Mouse (Mus musculus) heart, embryonic 14.5 days (tissue): ENCODE data around the gene Klhdc3. TPM values are rescaled to one million over a fixed set of nuclear protein-coding genes. Genes with fewer than 3 reads are reported as not detected.
A peak's percentile ranks its signal among the peaks of the same experiment; 100 is the strongest.

ENCODE experiments used
- ATAC-seq: fragments of 200-750 bp; cut with Nextera tagmentation; 2 replicates; pipeline ENCODE4 v1.8.0; 2017; ENCODE audit warnings: low read depth, moderate TSS enrichment; ENCODE audit not compliant: insufficient number of reproducible peaks, insufficient read depth, low FRiP score
- H3K27ac ChIP-seq, 2 experiments: fragments of 200-500 bp in 1 of 2; fragments of 300-500 bp in 1 of 2; sonication (generic) in 1 of 2; replicated peaks in 1 of 2; 2 replicates each; pipeline ENCODE4 v1.5.1; 2012 to 2014; ENCODE audit warnings: low read depth in 2 of 2, low read length in 2 of 2, control low read depth in 1 of 2, mild to moderate bottlenecking in 1 of 2, mixed read lengths in 1 of 2; ENCODE audit not compliant: control insufficient read depth in 1 of 2, insufficient read depth in 1 of 2
- H3K27me3 ChIP-seq: fragments of 300-500 bp; sonication (generic); 2 replicates; pipeline ENCODE4 v1.6.1; 2014; ENCODE audit warnings: mild to moderate bottlenecking, low read length, control low read depth; ENCODE audit not compliant: control insufficient read depth, insufficient read depth
- H3K36me3 ChIP-seq: fragments of 300-500 bp; sonication (generic); 2 replicates; pipeline ENCODE4 v1.6.1; 2014; ENCODE audit warnings: mild to moderate bottlenecking, control low read depth, low read length, mixed read lengths; ENCODE audit not compliant: control insufficient read depth, insufficient read depth
- H3K4me1 ChIP-seq, 2 experiments: fragments of 200-500 bp in 1 of 2; fragments of 300-500 bp in 1 of 2; sonication (generic) in 1 of 2; 2 replicates each; pipeline ENCODE4 v1.6.1; 2012 to 2014; ENCODE audit warnings: low read length in 2 of 2, control low read depth in 1 of 2, mixed read lengths in 1 of 2; ENCODE audit not compliant: control insufficient read depth in 2 of 2, insufficient read depth in 2 of 2
- H3K4me2 ChIP-seq: fragments of 300-500 bp; sonication (generic); 2 replicates; pipeline ENCODE4 v1.6.1; 2014; ENCODE audit warnings: mild to moderate bottlenecking, low read length
- H3K4me3 ChIP-seq, 2 experiments: fragments of 200-500 bp in 1 of 2; fragments of 300-500 bp in 1 of 2; sonication (generic) in 1 of 2; 2 replicates each; pipeline ENCODE4 v1.5.1; 2012 to 2014; ENCODE audit warnings: low read length in 2 of 2, mild to moderate bottlenecking in 2 of 2, control low read depth in 1 of 2, low read depth in 1 of 2, moderate library complexity in 1 of 2; ENCODE audit not compliant: control insufficient read depth in 1 of 2, insufficient read depth in 1 of 2
- H3K9ac ChIP-seq: fragments of 300-500 bp; sonication (generic); 2 replicates; pipeline ENCODE4 v1.6.1; 2014; ENCODE audit warnings: mild to moderate bottlenecking, low read length
- H3K9me3 ChIP-seq: fragments of 300-500 bp; sonication (generic); 2 replicates; pipeline ENCODE4 v1.6.1; 2016; ENCODE audit warnings: low read length, control low read depth; ENCODE audit not compliant: control insufficient read depth
- WGBS: fragments of 180-500 bp; shearing (Covaris S2); extraction: QIAGEN DNeasy Blood & Tissue Kit; methylation state at CpG from one replicate; pipeline ENCODE4 v1.1.7; 2014; 5-methylcytosine and 5-hydroxymethylcytosine counted together
- polyA plus RNA-seq: library from polyadenylated mRNA; unstranded; fragments of >200 nt; fragmentation: Nextera tagmentation; extraction: Ambion mirVana; gene quantifications from 2 replicates; pipeline ENCODE4 v1.2.1, GENCODE M21; 2014

Gene Klhdc3
- polyA plus RNA-seq, 1 experiment from 2014 or later: 145 TPM

GRCm38 (mm10) chr17:46644916-46645475, 35.7 kb downstream of the Klhdc3 start:
- Histone ChIP-seq H3K4me1 (peaks cover 6 to 29% of the 10 kb centered on the region in 2 experiments; a peak in 3 of 4 replicates), H3K36me3 (peaks cover 57% of the 10 kb centered on the region), H3K27me3 (no peaks in the 10 kb centered on the region), H3K4me3 (peak overlapping the region; percentile 90), H3K9me3 (no peaks in the 10 kb centered on the region), H3K4me2 (peak overlapping the region; percentile 76), H3K27ac (peak overlapping the region; percentile 78), H3K9ac (peak overlapping the region; percentile 90)
- 8% methylated on average over 11 of the region's 11 CpGs for WGBS
- ATAC-seq: no peak

DNA sequence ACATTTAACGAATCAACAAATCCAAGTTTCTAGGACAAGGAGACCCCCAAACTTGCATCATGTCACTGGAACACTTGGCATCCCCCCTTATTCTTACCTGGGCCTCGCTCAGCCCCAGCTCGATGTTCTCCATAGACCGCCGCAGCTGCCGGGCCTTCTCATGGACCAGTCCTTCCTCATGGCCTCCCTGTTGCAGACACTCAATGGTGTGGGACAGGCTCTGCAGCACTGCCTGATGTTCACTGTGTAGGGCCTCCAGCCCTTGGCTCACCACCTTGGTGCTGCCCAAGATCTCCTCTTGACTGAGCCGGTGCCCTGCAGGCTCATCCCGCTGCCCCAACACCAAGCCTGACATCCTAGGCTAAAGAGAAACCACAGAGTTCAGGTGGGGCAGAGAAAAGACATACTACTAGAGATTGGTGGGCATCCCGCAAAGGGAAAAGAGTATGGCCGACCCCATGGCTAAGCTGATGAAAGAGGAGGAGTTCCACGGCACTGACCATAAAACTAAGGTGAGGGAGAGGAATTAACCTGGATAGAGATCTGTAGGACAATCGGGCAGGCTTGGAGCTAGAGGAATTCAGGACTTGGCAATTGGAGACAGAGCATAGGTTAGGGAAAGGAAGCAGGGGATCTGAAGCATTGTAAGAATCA, 36.4 kb downstream of the Klhdc3 start:
- ATAC-seq: no peak
- peak overlapping the region in 1 of 2 experiments; percentile 78; a peak in 1 of 4 replicates for H3K27ac ChIP-seq
- H3K4me2 ChIP-seq: peak overlapping the region; percentile 76
- WGBS: 88% methylated on average over 12 of the region's 12 CpGs
- peaks cover 62% of the 10 kb centered on the region for H3K36me3 ChIP-seq
- H3K4me1 ChIP-seq: peaks cover 2 to 21% of the 10 kb centered on the region in 2 experiments; a peak in 3 of 4 replicates
- H3K9me3 ChIP-seq: no peaks in the 10 kb centered on the region
- peak overlapping the region; percentile 90 for H3K9ac ChIP-seq
- peak overlapping the region in 1 of 2 experiments; percentile 90; a peak in 2 of 4 replicates for H3K4me3 ChIP-seq
- H3K27me3 ChIP-seq: no peaks in the 10 kb centered on the region

DNA sequence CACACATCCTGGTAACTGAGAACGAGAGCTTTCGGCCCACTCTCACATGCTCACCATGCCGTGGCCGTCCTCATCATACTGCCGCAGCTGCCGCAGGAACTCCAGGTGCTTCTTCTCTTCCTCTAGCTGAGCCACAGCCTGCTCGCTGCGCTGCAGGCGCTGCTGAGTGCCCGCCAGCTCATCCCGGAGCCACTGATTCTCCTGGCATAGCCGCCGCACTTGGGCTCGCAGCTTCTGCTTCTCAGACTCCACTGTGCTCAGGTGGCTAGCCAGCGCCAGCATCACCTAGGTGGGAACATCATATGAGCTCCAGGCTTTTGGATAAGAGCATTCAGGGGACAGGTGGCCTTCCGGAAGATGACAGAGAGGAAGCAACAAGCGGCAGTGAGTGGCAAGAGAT, 38.7 kb downstream of the Klhdc3 start:
- Histone ChIP-seq H3K9ac (no peak overlapping the region), H3K27me3 (no peaks in the 10 kb centered on the region), H3K4me3 (no peak overlapping the region), H3K9me3 (no peaks in the 10 kb centered on the region), H3K27ac (no peak overlapping the region), H3K4me1 (peaks cover 2 to 22% of the 10 kb centered on the region in 2 experiments; a peak in 3 of 4 replicates), H3K4me2 (no peak overlapping the region), H3K36me3 (peaks cover 52% of the 10 kb centered on the region)
- WGBS: 78% methylated on average over 17 of the region's 17 CpGs
- no peak for ATAC-seq

DNA sequence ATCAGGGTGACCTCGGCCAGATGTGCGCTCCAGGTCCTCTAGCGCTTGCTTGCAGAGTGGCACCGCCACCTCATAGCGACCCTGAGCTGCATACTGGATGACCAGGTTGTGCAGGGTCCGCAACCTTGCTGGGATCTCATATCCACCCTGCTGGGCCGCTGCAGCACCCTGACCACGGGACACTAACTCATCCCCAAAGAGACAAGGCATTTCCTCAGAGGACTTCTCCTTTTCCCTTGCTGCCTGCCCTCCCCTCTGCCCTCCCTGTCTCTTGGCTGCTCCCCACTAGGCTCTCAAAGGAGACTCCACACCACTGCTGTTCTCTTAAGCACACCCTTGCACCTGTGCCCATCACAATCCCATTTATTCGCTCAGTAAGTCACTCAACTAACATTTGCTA, 40.8 kb downstream of the Klhdc3 start:
- no peaks in the 10 kb centered on the region for H3K27me3 ChIP-seq
- H3K27ac ChIP-seq: no peak overlapping the region
- H3K4me3 ChIP-seq: no peak overlapping the region
- peaks cover 67% of the 10 kb centered on the region for H3K36me3 ChIP-seq
- peaks cover 4 to 17% of the 10 kb centered on the region in 2 experiments; a peak in 2 of 4 replicates for H3K4me1 ChIP-seq
- H3K9ac ChIP-seq: no peak overlapping the region
- H3K9me3 ChIP-seq: no peaks in the 10 kb centered on the region
- no peak overlapping the region for H3K4me2 ChIP-seq
- WGBS: 72% methylated on average over 9 of the region's 9 CpGs
- no peak for ATAC-seq

DNA sequence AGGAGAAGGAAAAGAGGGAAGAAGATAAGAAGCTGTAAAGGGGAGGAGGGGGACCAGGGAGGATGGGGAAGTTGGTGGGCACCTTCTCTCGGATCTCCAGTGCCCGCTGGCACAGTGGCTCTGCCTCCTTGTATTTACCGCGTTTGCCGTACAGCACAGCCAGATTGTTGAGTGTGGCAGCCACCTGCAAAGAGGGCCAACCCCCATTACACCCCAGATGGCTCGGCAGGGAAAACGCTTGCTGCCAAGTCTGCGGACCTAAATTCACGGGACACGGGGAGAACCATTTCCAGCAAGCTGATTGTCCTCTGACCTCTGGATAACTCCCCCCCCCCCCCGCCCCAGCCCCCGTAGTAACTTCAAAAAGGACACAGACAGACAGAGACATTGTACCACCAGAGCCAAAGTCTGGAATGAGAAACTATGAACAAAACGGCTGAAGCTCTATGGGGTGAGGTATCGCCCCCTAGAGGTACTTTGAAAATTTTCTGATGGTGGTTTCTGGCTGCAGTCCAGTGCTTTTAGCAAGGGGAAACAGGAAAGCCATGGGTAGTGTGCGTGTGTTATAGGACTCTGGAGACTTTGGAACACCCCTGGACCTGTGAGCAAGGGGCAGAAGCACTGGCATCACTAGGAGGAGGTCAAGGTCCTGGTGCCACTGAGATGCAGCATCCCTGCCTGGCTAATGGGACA, 43.7 kb downstream of the Klhdc3 start:
- Histone ChIP-seq H3K4me3 (no peak overlapping the region), H3K36me3 (peaks cover 70% of the 10 kb centered on the region), H3K9me3 (no peaks in the 10 kb centered on the region), H3K4me2 (peak overlapping the region; percentile 35; the same call in 1 of the 2 replicates), H3K27me3 (no peaks in the 10 kb centered on the region), H3K27ac (no peak overlapping the region), H3K9ac (peak overlapping the region; percentile 44; the same call in 1 of the 2 replicates), H3K4me1 (peaks cover 4 to 10% of the 10 kb centered on the region in 2 experiments; a peak in 2 of 4 replicates)
- ATAC-seq: no peak
- 27% methylated on average over 15 of the region's 15 CpGs for WGBS

GRCm38 (mm10) chr17:46629685-46630441, 50.9 kb downstream of the Klhdc3 start:
- Histone ChIP-seq H3K27ac (peak overlapping the region; percentile 97), H3K27me3 (no peaks in the 10 kb centered on the region), H3K36me3 (peaks cover 32% of the 10 kb centered on the region), H3K9me3 (no peaks in the 10 kb centered on the region), H3K4me3 (peak overlapping the region; percentile 51 to 98), H3K4me2 (peak overlapping the region; percentile 85), H3K4me1 (peaks cover 23 to 35% of the 10 kb centered on the region in 2 experiments), H3K9ac (peak overlapping the region; percentile 99)
- peak; percentile 22; the same call in 1 of the 2 replicates for ATAC-seq
- WGBS: 10% methylated on average over 12 of the region's 12 CpGs
